Mouse (Mus musculus) heart, adult 2 months (tissue): ENCODE data around the gene Ell3. TPM values are rescaled to one million over a fixed set of nuclear protein-coding genes. Genes with fewer than 3 reads are reported as not detected.
A peak's percentile ranks its signal among the peaks of the same experiment; 100 is the strongest.

Experiments
- DNase-seq, 2 experiments: peaks; one replicate each; pipeline ENCODE4 v3.0.0; 2021
- H3K27ac ChIP-seq: fragments of 200-600 bp; 2 replicates; pipeline ENCODE4 v1.8.1; 2022
- H3K27me3 ChIP-seq: fragments of 200-500 bp; 2 replicates; pipeline ENCODE4 v1.6.1; 2012; ENCODE audit warnings: mild to moderate bottlenecking, low read length, inconsistent platforms, mixed read lengths; ENCODE audit not compliant: control insufficient read depth, insufficient read depth
- H3K36me3 ChIP-seq: fragments of 200-500 bp; 2 replicates; pipeline ENCODE4 v1.6.1; 2012; ENCODE audit warnings: low read length, inconsistent platforms; ENCODE audit not compliant: control insufficient read depth, insufficient read depth
- H3K4me1 ChIP-seq: fragments of 200-500 bp; 2 replicates; pipeline ENCODE4 v1.6.1; 2011; ENCODE audit warnings: low read length; ENCODE audit not compliant: control insufficient read depth, insufficient read depth
- H3K4me3 ChIP-seq: fragments of 200-600 bp; 2 replicates; pipeline ENCODE4 v1.8.1; 2022
- H3K79me2 ChIP-seq: fragments of 200-500 bp; replicated peaks from 2 replicates; pipeline ENCODE4 v1.6.1; 2012; ENCODE audit warnings: mild to moderate bottlenecking, inconsistent platforms, low read length, moderate library complexity, mixed read lengths; ENCODE audit not compliant: control insufficient read depth, insufficient read depth
- H3K9ac ChIP-seq: fragments of 200-500 bp; 2 replicates; pipeline ENCODE4 v1.6.1; 2012; ENCODE audit warnings: low read depth, mild to moderate bottlenecking, control low read depth, inconsistent platforms, low read length, mixed read lengths
- CTCF ChIP-seq: fragments of 200-600 bp; IDR thresholded peaks from 2 replicates; pipeline ENCODE4 v1.8.1; 2022; ENCODE audit warnings: antibody characterized with exemption, mild to moderate bottlenecking, moderate library complexity
- EP300 ChIP-seq: fragments of 200-500 bp; IDR thresholded peaks from 2 replicates; pipeline ENCODE4 v1.6.1; 2011; ENCODE audit warnings: low read depth, low read length, control low read depth; ENCODE audit not compliant: insufficient read depth
- POLR2A ChIP-seq: fragments of 200-500 bp; IDR thresholded peaks from 2 replicates; pipeline ENCODE4 v1.6.1; 2011; ENCODE audit warnings: mild to moderate bottlenecking, low read depth, low read length, control low read depth; ENCODE audit not compliant: insufficient read depth
- WGBS: fragments of 180-500 bp; shearing (Covaris S2); methylation state at CpG from one replicate; pipeline ENCODE4 v1.1.7; 2018; 5-methylcytosine and 5-hydroxymethylcytosine counted together
- intact Hi-C: fragments of 180-260 bp; cut with DNase I; formaldehyde crosslinking; loops from one replicate; pipeline ENCODE4 v1.15.1; 2025
- polyA plus RNA-seq: library from polyadenylated mRNA; depleted of rRNA; stranded (reverse); fragments of >200 nt; gene quantifications from 2 replicates; pipeline ENCODE4 v1.2.3, GENCODE M21; 2012
- total RNA-seq, 2 experiments: library from RNA; stranded (reverse); gene quantifications; 2 replicates each; pipeline ENCODE4 v1.2.3; 2021

Gene Ell3
- total and polyA plus RNA-seq, 3 experiments: 0.13 to 0.47 TPM; not detected in 1

- Histone ChIP-seq H3K36me3 (peaks cover 7% of the 10 kb centered on the region), H3K27me3 (no peaks in the 10 kb centered on the region), H3K4me1 (no peaks in the 10 kb centered on the region), H3K9ac (no peak overlapping the region), H3K79me2 (no peaks in the 10 kb centered on the region), H3K27ac (no peak overlapping the region), H3K4me3 (no peak overlapping the region)
- DNase-seq: no peak
- intact Hi-C loops: no loop called here
- 93% methylated on average over 1 of the region's 1 CpGs for WGBS
- no peak for TF ChIP-seq POLR2A
- TF ChIP-seq CTCF: peak; percentile 82
Observed at GRCm38 (mm10) chr2:121434854-121435253, 9.2 kb downstream of the Ell3 start.

- no peaks in the 10 kb centered on the region; the same call in 1 of the 2 replicates for H3K79me2 ChIP-seq
- TF ChIP-seq EP300 (no peak), POLR2A (no peak)
- no peak overlapping the region for H3K4me3 ChIP-seq
- H3K4me1 ChIP-seq: no peaks in the 10 kb centered on the region
- intact Hi-C loops: no loop called here
- H3K27me3 ChIP-seq: no peaks in the 10 kb centered on the region
- H3K9ac ChIP-seq: no peak overlapping the region
- no peak overlapping the region for H3K27ac ChIP-seq
- 95% methylated on average over 2 of the region's 2 CpGs for WGBS
- no peak for DNase-seq
- H3K36me3 ChIP-seq: peaks cover 10% of the 10 kb centered on the region
Observed at GRCm38 (mm10) chr2:121425890-121426289, 18.2 kb downstream of the Ell3 start.

GRCm38 (mm10) chr2:121423166-121423565 lies 20.9 kb downstream of the Ell3 start:
- no peak for TF ChIP-seq EP300
- TF ChIP-seq POLR2A: no peak
- no peak for TF ChIP-seq CTCF
- DNase-seq: no peak
- Histone ChIP-seq H3K79me2 (peaks cover 3% of the 10 kb centered on the region), H3K27me3 (no peaks in the 10 kb centered on the region), H3K4me3 (no peak overlapping the region), H3K4me1 (no peaks in the 10 kb centered on the region; the same call in 1 of the 2 replicates), H3K27ac (no peak overlapping the region), H3K36me3 (peaks cover 20% of the 10 kb centered on the region), H3K9ac (no peak overlapping the region)
- intact Hi-C loops: no loop called here
- 83% methylated on average over 2 of the region's 2 CpGs for WGBS

- no peak for DNase-seq
- intact Hi-C loops: no loop called here
- 71% methylated on average over 3 of the region's 3 CpGs for WGBS
- Histone ChIP-seq H3K4me1 (peaks cover 6% of the 10 kb centered on the region), H3K4me3 (no peak overlapping the region), H3K27me3 (no peaks in the 10 kb centered on the region), H3K79me2 (peaks cover 3% of the 10 kb centered on the region), H3K9ac (no peak overlapping the region), H3K27ac (no peak overlapping the region), H3K36me3 (peaks cover 42% of the 10 kb centered on the region)
- TF ChIP-seq CTCF (no peak), POLR2A (no peak), EP300 (no peak)
Observed at GRCm38 (mm10) chr2:121418476-121418875, 25.6 kb downstream of the Ell3 start.

GRCm38 (mm10) chr2:121416356-121416755 lies 27.7 kb downstream of the Ell3 start:
- no peak overlapping the region for H3K27ac ChIP-seq
- no peak for DNase-seq
- H3K4me3 ChIP-seq: no peak overlapping the region
- H3K79me2 ChIP-seq: peaks cover 3% of the 10 kb centered on the region
- H3K36me3 ChIP-seq: peaks cover 39% of the 10 kb centered on the region
- 71% methylated on average over 6 of the region's 6 CpGs for WGBS
- no peak overlapping the region for H3K9ac ChIP-seq
- H3K27me3 ChIP-seq: no peaks in the 10 kb centered on the region
- TF ChIP-seq CTCF (no peak), EP300 (no peak), POLR2A (no peak)
- intact Hi-C loops: no loop called here
- peaks cover 7% of the 10 kb centered on the region for H3K4me1 ChIP-seq

GRCm38 (mm10) chr2:121415591-121415990 lies 28.5 kb downstream of the Ell3 start:
- DNase-seq: no peak
- peaks cover 3% of the 10 kb centered on the region for H3K79me2 ChIP-seq
- no peak for TF ChIP-seq POLR2A
- no peak for TF ChIP-seq CTCF
- TF ChIP-seq EP300: no peak
- peaks cover 7% of the 10 kb centered on the region for H3K4me1 ChIP-seq
- intact Hi-C loops: no loop called here
- H3K9ac ChIP-seq: no peak overlapping the region
- peak overlapping the region; percentile 96 for H3K4me3 ChIP-seq
- WGBS: 43% methylated on average over 3 of the region's 3 CpGs
- no peak overlapping the region for H3K27ac ChIP-seq
- H3K27me3 ChIP-seq: no peaks in the 10 kb centered on the region
- peaks cover 39% of the 10 kb centered on the region for H3K36me3 ChIP-seq
